Mouse (Mus musculus) liver, embryonic 15.5 days (tissue): Measurements from ENCODE around the gene Hif3a. TPM values are rescaled to one million over a fixed set of nuclear protein-coding genes. Genes with fewer than 3 reads are reported as not detected.

ENCODE experiments used
- ATAC-seq: fragments of 200-750 bp; cut with Nextera tagmentation; 2 replicates; pipeline ENCODE4 v1.8.0; 2017; ENCODE audit warnings: moderate number of reproducible peaks, mild to moderate bottlenecking, moderate library complexity; ENCODE audit not compliant: insufficient read depth
- H3K27ac ChIP-seq: fragments of 300-500 bp; sonication (generic); replicated peaks from 2 replicates; pipeline ENCODE4 v1.5.1; 2015; ENCODE audit warnings: mild to moderate bottlenecking, inconsistent platforms
- H3K27me3 ChIP-seq: fragments of 300-500 bp; sonication (generic); 2 replicates; pipeline ENCODE4 v1.6.1; 2015; ENCODE audit warnings: mild to moderate bottlenecking, inconsistent platforms
- H3K36me3 ChIP-seq: fragments of 300-500 bp; sonication (generic); replicated peaks from 2 replicates; pipeline ENCODE4 v1.6.1; 2015; ENCODE audit warnings: moderate library complexity, mild to moderate bottlenecking, inconsistent platforms
- H3K4me1 ChIP-seq: fragments of 300-500 bp; sonication (generic); replicated peaks from 2 replicates; pipeline ENCODE4 v1.6.1; 2015; ENCODE audit warnings: inconsistent platforms
- H3K4me2 ChIP-seq: fragments of 300-500 bp; sonication (generic); 2 replicates; pipeline ENCODE4 v1.6.1; 2015; ENCODE audit warnings: moderate library complexity, mild to moderate bottlenecking, inconsistent platforms
- H3K4me3 ChIP-seq: fragments of 300-500 bp; sonication (generic); replicated peaks from 2 replicates; pipeline ENCODE4 v1.5.1; 2015; ENCODE audit warnings: mild to moderate bottlenecking, inconsistent platforms
- H3K9ac ChIP-seq: fragments of 300-500 bp; sonication (generic); 2 replicates; pipeline ENCODE4 v1.6.1; 2015; ENCODE audit warnings: moderate library complexity, mild to moderate bottlenecking, inconsistent platforms
- H3K9me3 ChIP-seq: fragments of 300-500 bp; sonication (generic); replicated peaks from 2 replicates; pipeline ENCODE4 v1.6.1; 2016; ENCODE audit warnings: inconsistent platforms
- WGBS: fragments of 180-500 bp; shearing (Covaris S2); methylation state at CpG from one replicate; pipeline ENCODE4 v1.1.7; 2015; ENCODE audit warnings: mixed read lengths; ENCODE audit not compliant: insufficient replicate concordance; 5-methylcytosine and 5-hydroxymethylcytosine counted together
- polyA plus RNA-seq: library from polyadenylated mRNA; unstranded; fragments of >200 nt; fragmentation: Nextera tagmentation; extraction: Ambion mirVana; gene quantifications from 2 replicates; pipeline ENCODE4 v1.2.1, GENCODE M21; 2015

Gene Hif3a
- polyA plus RNA-seq, 1 experiment from 2014 or later: 31.4 TPM

DNA sequence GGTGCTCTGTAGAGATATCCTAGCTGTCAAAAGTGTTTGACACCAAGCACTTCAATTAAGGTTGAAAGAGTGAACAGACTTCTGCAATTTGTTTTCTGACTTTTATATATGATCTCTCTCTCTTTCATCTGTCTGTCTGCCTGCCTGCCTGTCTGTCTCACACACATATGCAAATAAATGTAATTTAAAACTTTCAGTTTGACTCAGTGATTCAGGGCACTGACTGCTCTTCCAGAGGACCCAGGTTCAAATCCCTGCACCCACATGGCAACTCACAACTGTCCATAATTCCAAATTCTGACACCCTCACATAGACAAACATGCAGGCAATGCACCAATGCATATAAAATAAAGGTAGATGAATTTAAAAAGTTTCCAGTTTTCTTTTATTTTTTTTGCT, 4.8 kb upstream of the Hif3a start:
- H3K4me2 ChIP-seq: no peak overlapping the region
- H3K27ac ChIP-seq: no peak overlapping the region
- peaks cover 30% of the 10 kb centered on the region for H3K4me1 ChIP-seq
- H3K9me3 ChIP-seq: no peaks in the 10 kb centered on the region
- no peak overlapping the region for H3K9ac ChIP-seq
- no peaks in the 10 kb centered on the region for H3K36me3 ChIP-seq
- H3K4me3 ChIP-seq: no peak overlapping the region
- peaks cover 29% of the 10 kb centered on the region for H3K27me3 ChIP-seq
- no peak for ATAC-seq

DNA sequence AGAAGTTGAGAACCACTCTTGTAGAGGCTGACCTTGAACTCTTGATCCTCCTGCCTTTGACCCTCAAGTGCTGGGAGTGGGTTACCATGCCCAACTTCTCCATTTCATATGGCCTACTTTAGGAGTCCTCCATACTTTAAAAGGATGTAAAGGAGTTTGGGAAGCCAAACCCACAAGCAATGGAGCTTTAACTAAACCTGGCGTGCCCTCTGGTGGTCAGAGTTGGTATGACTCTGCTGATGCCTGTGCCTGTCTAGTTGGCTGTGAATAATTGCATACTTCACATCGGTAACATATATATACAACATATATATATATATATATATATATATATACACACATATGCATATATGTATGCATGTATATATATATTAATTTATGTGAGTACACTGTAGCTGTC, 4.2 kb upstream of the Hif3a start:
- Histone ChIP-seq H3K4me2 (no peak overlapping the region), H3K4me1 (peaks cover 36% of the 10 kb centered on the region), H3K27me3 (peaks cover 30% of the 10 kb centered on the region), H3K36me3 (no peaks in the 10 kb centered on the region), H3K27ac (no peak overlapping the region), H3K4me3 (no peak overlapping the region), H3K9ac (no peak overlapping the region), H3K9me3 (no peaks in the 10 kb centered on the region)
- ATAC-seq: peak; percentile 20; the same call in 1 of the 2 replicates
- 5% methylated on average over 2 of the region's 2 CpGs for WGBS

- Histone ChIP-seq H3K9ac (no peak overlapping the region), H3K27ac (no peak overlapping the region), H3K4me3 (no peak overlapping the region), H3K36me3 (no peaks in the 10 kb centered on the region), H3K4me1 (peaks cover 44% of the 10 kb centered on the region), H3K9me3 (no peaks in the 10 kb centered on the region), H3K4me2 (no peak overlapping the region), H3K27me3 (peaks cover 30% of the 10 kb centered on the region)
- WGBS: 51% methylated on average over 9 of the region's 9 CpGs
- ATAC-seq: no peak
Measured at GRCm38 (mm10) chr7:17065620-17066019, 3.4 kb upstream of the Hif3a start.

DNA sequence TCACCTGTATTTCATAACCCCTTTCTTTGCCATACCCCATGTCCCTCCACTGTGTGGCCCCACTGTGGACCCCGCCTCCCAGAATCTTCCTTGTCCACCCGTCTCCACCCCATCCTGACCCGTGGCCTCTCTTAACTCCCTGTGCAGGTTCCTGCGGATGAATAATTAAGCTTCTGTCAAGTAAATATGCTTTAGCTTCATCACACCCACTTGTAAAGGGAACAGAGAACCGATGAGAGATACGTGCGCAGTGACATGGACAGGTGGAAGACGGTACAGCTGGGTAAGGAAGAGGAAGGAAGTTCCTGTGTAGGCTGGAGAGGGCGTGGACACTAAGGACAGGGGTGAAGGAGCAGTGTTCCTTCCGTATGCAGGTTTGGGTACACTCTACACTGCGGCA, 618 bp upstream of the Hif3a start:
- Histone ChIP-seq H3K9me3 (no peaks in the 10 kb centered on the region), H3K4me2 (peak overlapping the region; percentile 92), H3K4me1 (peaks cover 71% of the 10 kb centered on the region), H3K9ac (peak overlapping the region; percentile 66; the same call in 1 of the 2 replicates), H3K27me3 (peaks cover 26% of the 10 kb centered on the region), H3K4me3 (peak overlapping the region; percentile 51), H3K36me3 (no peaks in the 10 kb centered on the region), H3K27ac (peak overlapping the region; percentile 19)
- ATAC-seq: no peak
- WGBS: 5% methylated on average over 11 of the region's 11 CpGs

GRCm38 (mm10) chr7:17060782-17061605, 1.2 kb downstream of the Hif3a start:
- Histone ChIP-seq H3K9me3 (no peaks in the 10 kb centered on the region), H3K4me3 (peak overlapping the region; percentile 51), H3K9ac (peak overlapping the region; percentile 66), H3K4me2 (peak overlapping the region; percentile 92), H3K27ac (peak overlapping the region; percentile 98), H3K4me1 (peaks cover 86% of the 10 kb centered on the region), H3K36me3 (no peaks in the 10 kb centered on the region), H3K27me3 (peaks cover 20% of the 10 kb centered on the region)
- WGBS: 49% methylated on average over 22 of the region's 22 CpGs
- ATAC-seq: no peak

DNA sequence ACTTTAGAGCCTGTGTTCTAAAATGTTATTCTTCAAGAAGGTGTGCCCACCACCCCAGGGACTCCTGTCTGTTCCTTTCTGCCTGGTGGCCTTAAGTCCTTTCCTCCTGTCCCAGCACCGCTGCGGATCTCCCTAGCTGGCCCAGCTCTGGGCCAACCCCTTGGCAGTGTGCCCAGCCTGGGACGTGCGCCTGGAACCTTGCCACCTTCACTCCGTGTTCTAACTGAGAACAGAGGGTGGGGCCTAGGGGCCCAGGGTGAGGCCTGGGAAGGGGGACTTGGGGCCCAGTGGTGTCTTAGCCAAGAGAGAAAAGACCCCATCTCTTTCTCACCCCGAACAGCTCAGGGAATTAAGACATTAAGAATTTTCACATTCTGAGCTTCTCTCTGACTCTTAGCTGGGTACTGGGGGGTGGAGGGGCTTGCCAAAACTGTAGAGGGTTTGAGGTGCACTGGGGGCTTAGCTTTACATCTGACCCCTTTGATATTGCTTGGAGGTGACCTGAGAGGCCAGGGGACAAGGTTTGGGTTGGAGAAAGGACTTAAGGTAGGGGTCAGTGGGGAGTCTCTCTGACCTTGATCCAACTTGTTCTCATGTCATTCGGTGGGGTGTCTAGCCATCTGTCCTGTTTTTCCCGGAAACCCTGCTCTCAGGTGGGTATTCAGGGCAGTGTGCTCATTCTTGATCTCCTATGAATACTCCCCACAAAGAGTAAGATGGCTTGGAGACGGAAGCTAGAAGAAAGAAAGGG, 2.0 kb downstream of the Hif3a start:
- Histone ChIP-seq H3K4me1 (peaks cover 86% of the 10 kb centered on the region), H3K4me2 (peak overlapping the region; percentile 92), H3K27ac (peak overlapping the region; percentile 98), H3K27me3 (peaks cover 20% of the 10 kb centered on the region), H3K36me3 (no peaks in the 10 kb centered on the region), H3K9ac (peak overlapping the region; percentile 66), H3K4me3 (peak overlapping the region; percentile 51), H3K9me3 (no peaks in the 10 kb centered on the region)
- peak; percentile 60 for ATAC-seq
- WGBS: 15% methylated on average over 9 of the region's 9 CpGs

DNA sequence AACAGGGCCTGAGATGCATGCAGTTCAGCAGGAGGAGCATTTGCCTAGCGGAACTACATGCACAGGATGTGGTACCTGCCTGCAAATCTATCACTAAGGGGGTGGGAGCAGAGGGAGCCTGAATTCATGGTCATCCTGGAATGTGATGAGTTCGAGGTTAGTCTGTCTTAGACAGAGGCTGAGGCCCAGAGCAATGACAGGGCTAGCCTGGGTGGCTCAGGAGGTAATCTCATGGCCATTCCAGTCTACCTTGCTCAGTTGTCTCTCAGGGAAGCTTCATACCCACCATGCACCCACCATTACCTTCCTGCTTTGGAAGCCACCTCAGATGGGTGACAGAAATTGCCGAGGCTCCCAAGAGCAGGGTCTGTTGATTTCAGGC, 2.8 kb downstream of the Hif3a start:
- H3K4me2 ChIP-seq: peak overlapping the region; percentile 92
- peak overlapping the region; percentile 66 for H3K9ac ChIP-seq
- H3K4me3 ChIP-seq: peak overlapping the region; percentile 51
- H3K27ac ChIP-seq: peak overlapping the region; percentile 98
- 50% methylated on average over 3 of the region's 3 CpGs for WGBS
- no peak for ATAC-seq
- peaks cover 20% of the 10 kb centered on the region for H3K27me3 ChIP-seq
- H3K36me3 ChIP-seq: peaks cover 7% of the 10 kb centered on the region
- H3K9me3 ChIP-seq: no peaks in the 10 kb centered on the region
- peaks cover 94% of the 10 kb centered on the region for H3K4me1 ChIP-seq

GRCm38 (mm10) chr7:17058816-17059462, 3.3 kb downstream of the Hif3a start:
- Histone ChIP-seq H3K9me3 (no peaks in the 10 kb centered on the region), H3K9ac (peak overlapping the region; percentile 66), H3K4me3 (peak overlapping the region; percentile 51), H3K27ac (peak overlapping the region; percentile 98), H3K4me2 (peak overlapping the region; percentile 92), H3K4me1 (peaks cover 99% of the 10 kb centered on the region), H3K27me3 (peaks cover 20% of the 10 kb centered on the region), H3K36me3 (peaks cover 12% of the 10 kb centered on the region)
- no peak for ATAC-seq
- 29% methylated on average over 8 of the region's 8 CpGs for WGBS

DNA sequence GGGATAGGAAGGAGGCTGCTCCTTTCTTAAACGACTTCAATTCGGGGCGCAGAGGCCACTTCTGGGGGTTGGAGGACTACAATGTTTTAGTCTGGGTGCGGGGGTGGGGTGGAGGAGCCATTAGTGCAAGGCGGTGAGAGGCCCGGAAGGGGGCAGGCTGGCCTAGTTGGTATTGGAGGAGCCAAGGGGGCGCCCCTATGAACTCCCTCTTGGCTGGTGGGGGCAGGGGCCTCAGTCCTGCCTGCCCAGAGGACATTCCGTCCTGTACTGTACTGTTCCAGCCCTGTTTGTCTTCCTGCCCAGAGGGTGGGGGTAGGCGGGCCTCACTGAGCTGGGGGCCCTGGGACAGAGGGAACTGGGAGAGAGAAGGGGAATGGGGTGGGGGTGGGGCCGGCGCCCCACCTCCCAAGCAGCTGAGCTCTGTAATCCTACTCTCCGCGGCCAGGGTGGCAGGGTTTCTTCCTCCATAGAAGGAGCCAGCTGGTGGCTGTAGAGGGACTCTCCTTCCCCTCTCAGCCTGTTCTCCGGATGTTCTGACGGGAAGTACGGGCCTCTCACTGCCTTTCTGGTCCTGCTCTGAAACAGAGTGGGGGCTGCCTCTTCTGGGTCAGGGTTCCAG, 4.0 kb downstream of the Hif3a start:
- Histone ChIP-seq H3K9ac (peak overlapping the region; percentile 66), H3K27me3 (peaks cover 13% of the 10 kb centered on the region), H3K9me3 (no peaks in the 10 kb centered on the region), H3K4me2 (peak overlapping the region; percentile 92), H3K27ac (peak overlapping the region; percentile 98), H3K4me3 (peak overlapping the region; percentile 35), H3K4me1 (peaks cover 99% of the 10 kb centered on the region), H3K36me3 (peaks cover 20% of the 10 kb centered on the region)
- peak; percentile 58 for ATAC-seq
- under 1% methylated on average over 16 of the region's 16 CpGs for WGBS

DNA sequence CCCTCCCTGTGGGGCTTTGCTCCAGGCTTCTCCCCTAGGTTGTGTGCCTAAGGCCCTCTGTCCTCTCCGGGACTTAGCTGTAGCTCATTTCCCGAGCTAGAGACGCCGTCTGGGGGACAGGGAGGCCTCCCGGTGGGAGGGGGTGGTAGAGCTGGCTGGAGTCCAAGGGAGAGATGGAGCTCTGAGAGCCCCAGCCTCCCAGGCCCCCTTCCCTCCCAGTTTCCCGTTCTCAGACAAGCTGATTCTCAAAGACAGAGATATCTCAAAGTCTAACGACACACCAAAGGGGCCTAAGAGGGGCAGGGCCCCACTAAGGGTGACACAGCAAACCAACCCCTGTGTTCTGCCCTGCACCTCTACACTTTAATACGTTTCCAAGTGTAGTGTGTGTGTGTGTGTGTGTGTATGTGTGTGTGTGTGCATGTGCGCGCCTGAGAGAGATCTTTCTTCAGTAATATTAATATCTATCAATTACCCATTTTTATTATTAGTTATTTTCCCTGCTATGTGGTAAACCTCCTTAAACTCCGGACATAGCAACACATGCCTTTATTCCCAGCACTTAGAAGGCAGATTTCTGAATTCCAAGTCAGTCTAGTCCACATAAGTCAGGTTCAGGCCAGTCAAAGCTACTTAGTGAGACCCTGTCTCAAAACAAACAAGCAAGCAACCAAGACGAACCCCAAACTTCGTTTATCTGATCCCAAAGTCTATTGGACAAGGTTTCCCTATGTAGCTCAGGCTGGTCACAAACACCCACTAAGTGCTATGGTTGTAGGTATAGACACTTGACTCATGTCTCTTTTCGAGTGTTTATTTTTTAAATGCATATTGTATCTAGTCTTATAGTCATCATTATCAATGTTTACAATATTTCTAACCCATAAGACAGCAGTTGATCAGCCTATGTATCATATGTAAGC, 5.4 kb downstream of the Hif3a start:
- peak overlapping the region; percentile 98 for H3K27ac ChIP-seq
- peak overlapping the region; percentile 92 for H3K4me2 ChIP-seq
- H3K4me3 ChIP-seq: peak overlapping the region; percentile 68
- peaks cover 29% of the 10 kb centered on the region for H3K36me3 ChIP-seq
- ATAC-seq: peak; percentile 64
- H3K9ac ChIP-seq: peak overlapping the region; percentile 81
- H3K4me1 ChIP-seq: peaks cover 91% of the 10 kb centered on the region
- H3K9me3 ChIP-seq: no peaks in the 10 kb centered on the region
- peaks cover under 1% of the 10 kb centered on the region; the same call in 1 of the 2 replicates for H3K27me3 ChIP-seq
- 8% methylated on average over 14 of the region's 14 CpGs for WGBS
